Mouse (Mus musculus): ENCODE data around the gene Dgkg. TPM values are rescaled to one million over a fixed set of nuclear protein-coding genes. Genes with fewer than 3 reads are reported as not detected.

The Dgkg gene
- polyA plus RNA-seq, 1 experiment from 2014 or later, result 0.15 TPM

- Histone ChIP-seq H3K36me3 (replicated peaks; ENCODE audit: control insufficient read depth, insufficient read depth, low read depth, low read length) (no peaks in the 10 kb centered on the region), H3K27ac (replicated peaks; ENCODE audit: low read depth, low read length) (no peak overlapping the region), H3K9ac (replicated peaks; ENCODE audit: low read length) (no peak overlapping the region), H3K27me3 (ENCODE audit: control insufficient read depth, insufficient read depth, low read length) (no peaks in the 10 kb centered on the region), H3K4me3 (ENCODE audit: low read depth, low read length) (no peak overlapping the region), H3K9me3 (replicated peaks; ENCODE audit: control insufficient read depth, low read length) (no peaks in the 10 kb centered on the region), H3K4me2 (ENCODE audit: low read depth, low read length) (no peak overlapping the region), H3K4me1 (ENCODE audit: control insufficient read depth, insufficient read depth, low read length) (no peaks in the 10 kb centered on the region)
- no peak for DNase-seq (ENCODE audit: low spot score)
- no peak for ATAC-seq (replicated peaks; ENCODE audit: insufficient number of reproducible peaks, low FRiP score, low TSS enrichment, low read depth)
- 81% methylated on average over 11 of the region's 11 CpGs for WGBS
Observed at GRCm38 (mm10) chr16:22586151-22586836, 70.7 kb downstream of the Dgkg start.

DNA sequence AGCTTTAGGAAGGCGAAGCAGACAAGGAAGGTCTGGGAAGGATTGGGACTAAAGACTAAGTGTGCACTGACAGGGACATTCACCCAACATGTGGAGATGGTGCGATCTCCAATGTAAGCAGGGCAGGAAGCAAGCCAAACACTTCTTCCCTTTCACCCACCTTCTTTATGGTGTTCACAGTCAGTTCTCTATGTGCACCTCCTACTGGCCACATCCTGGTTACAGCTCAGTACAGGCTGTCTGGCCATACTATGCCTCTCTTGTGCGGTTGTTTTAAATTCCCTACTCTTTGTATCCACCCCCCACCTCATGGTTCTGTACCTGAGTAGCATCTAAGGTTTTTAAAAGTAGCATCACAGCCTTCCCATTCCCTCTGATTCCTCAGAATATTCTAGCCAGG, 71.5 kb downstream of the Dgkg start:
- no peak overlapping the region for H3K4me2 ChIP-seq (ENCODE audit: low read depth, low read length)
- H3K4me3 ChIP-seq (ENCODE audit: low read depth, low read length), result no peak overlapping the region
- H3K27me3 ChIP-seq (ENCODE audit: control insufficient read depth, insufficient read depth, low read length), result no peaks in the 10 kb centered on the region
- ATAC-seq (replicated peaks; ENCODE audit: insufficient number of reproducible peaks, low FRiP score, low TSS enrichment, low read depth) (no peak), DNase-seq (ENCODE audit: low spot score) (no peak)
- no peak overlapping the region for H3K9ac ChIP-seq (replicated peaks; ENCODE audit: low read length)
- H3K36me3 ChIP-seq (replicated peaks; ENCODE audit: control insufficient read depth, insufficient read depth, low read depth, low read length), result no peaks in the 10 kb centered on the region
- H3K4me1 ChIP-seq (ENCODE audit: control insufficient read depth, insufficient read depth, low read length), result no peaks in the 10 kb centered on the region
- no peaks in the 10 kb centered on the region for H3K9me3 ChIP-seq (replicated peaks; ENCODE audit: control insufficient read depth, low read length)
- no peak overlapping the region for H3K27ac ChIP-seq (replicated peaks; ENCODE audit: low read depth, low read length)
- 81% methylated on average over 3 of the region's 3 CpGs for WGBS

DNA sequence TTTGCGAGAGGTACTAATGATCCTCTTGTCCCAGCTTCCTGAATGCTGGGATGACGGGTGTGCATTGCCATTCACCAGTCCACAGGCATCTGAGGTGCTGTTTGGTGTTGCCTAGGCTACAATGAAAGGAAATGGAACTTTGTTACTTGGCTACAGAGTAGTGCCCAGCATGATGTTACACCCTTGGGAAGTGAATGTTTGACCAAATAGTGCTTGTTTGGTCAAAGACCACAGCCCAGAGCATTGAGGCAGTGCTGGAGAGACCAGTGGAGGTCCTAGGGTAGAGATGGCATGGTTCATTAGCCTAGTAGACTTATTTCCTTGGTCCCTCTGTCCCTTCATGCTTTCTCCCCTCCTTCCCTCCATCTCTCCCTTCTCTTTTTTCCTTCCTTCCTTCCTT, 73.6 kb downstream of the Dgkg start:
- DNase-seq (ENCODE audit: low spot score) (no peak), ATAC-seq (replicated peaks; ENCODE audit: insufficient number of reproducible peaks, low FRiP score, low TSS enrichment, low read depth) (no peak)
- Histone ChIP-seq H3K4me3 (ENCODE audit: low read depth, low read length) (no peak overlapping the region), H3K9me3 (replicated peaks; ENCODE audit: control insufficient read depth, low read length) (no peaks in the 10 kb centered on the region), H3K4me2 (ENCODE audit: low read depth, low read length) (no peak overlapping the region), H3K9ac (replicated peaks; ENCODE audit: low read length) (no peak overlapping the region), H3K27ac (replicated peaks; ENCODE audit: low read depth, low read length) (no peak overlapping the region), H3K27me3 (ENCODE audit: control insufficient read depth, insufficient read depth, low read length) (no peaks in the 10 kb centered on the region), H3K36me3 (replicated peaks; ENCODE audit: control insufficient read depth, insufficient read depth, low read depth, low read length) (no peaks in the 10 kb centered on the region), H3K4me1 (ENCODE audit: control insufficient read depth, insufficient read depth, low read length) (no peaks in the 10 kb centered on the region)
- WGBS, result 70% methylated on average over 2 of the region's 2 CpGs

DNA sequence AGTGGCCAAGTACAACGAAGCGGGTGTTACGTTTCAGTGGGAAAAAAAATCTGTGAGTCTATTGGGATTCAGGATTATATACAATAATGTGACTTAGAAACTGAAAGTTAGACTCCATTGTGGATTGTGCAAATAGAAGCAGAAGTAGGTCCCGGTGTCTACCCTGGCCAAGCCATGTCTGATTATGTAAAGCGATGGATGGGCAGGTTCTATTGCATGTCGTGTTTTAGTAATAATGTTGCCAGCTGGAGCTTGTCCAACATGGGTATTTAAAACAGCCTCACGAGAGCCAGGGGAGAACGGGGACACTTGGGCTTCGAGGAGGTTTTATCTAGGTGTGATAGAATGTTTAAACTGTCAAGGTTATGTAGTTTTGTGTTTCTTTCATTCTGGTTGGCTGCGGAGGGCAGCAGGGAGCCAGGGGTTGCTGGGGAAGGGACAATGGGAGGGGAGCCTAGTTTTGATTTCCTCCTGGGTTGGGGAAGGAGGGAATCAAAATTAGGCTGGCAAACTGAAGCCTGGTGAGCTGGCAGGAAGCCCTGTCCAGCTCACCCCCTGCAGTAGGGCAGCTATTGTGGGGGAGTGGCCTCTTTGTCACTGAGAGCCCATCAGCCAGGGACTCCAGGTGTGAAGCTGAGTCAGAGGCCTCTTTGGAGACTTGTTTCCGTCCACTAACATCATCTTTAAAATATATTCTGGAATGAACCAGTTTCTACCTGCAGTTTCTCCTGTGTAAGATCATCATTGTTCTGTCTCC, 74.7 kb downstream of the Dgkg start:
- Histone ChIP-seq H3K4me2 (ENCODE audit: low read depth, low read length) (no peak overlapping the region), H3K4me1 (ENCODE audit: control insufficient read depth, insufficient read depth, low read length) (no peaks in the 10 kb centered on the region), H3K9ac (replicated peaks; ENCODE audit: low read length) (no peak overlapping the region), H3K27me3 (ENCODE audit: control insufficient read depth, insufficient read depth, low read length) (no peaks in the 10 kb centered on the region), H3K36me3 (replicated peaks; ENCODE audit: control insufficient read depth, insufficient read depth, low read depth, low read length) (no peaks in the 10 kb centered on the region), H3K9me3 (replicated peaks; ENCODE audit: control insufficient read depth, low read length) (no peaks in the 10 kb centered on the region), H3K4me3 (ENCODE audit: low read depth, low read length) (no peak overlapping the region), H3K27ac (replicated peaks; ENCODE audit: low read depth, low read length) (no peak overlapping the region)
- ATAC-seq (replicated peaks; ENCODE audit: insufficient number of reproducible peaks, low FRiP score, low TSS enrichment, low read depth), result no peak
- no peak for DNase-seq (ENCODE audit: low spot score)
- WGBS, result 69% methylated on average over 11 of the region's 11 CpGs

- no peak overlapping the region for H3K4me3 ChIP-seq (ENCODE audit: low read depth, low read length)
- no peak overlapping the region for H3K27ac ChIP-seq (replicated peaks; ENCODE audit: low read depth, low read length)
- no peak overlapping the region for H3K9ac ChIP-seq (replicated peaks; ENCODE audit: low read length)
- H3K27me3 ChIP-seq (ENCODE audit: control insufficient read depth, insufficient read depth, low read length), result no peaks in the 10 kb centered on the region
- WGBS, result 36% methylated on average over 5 of the region's 5 CpGs
- no peaks in the 10 kb centered on the region for H3K9me3 ChIP-seq (replicated peaks; ENCODE audit: control insufficient read depth, low read length)
- H3K4me2 ChIP-seq (ENCODE audit: low read depth, low read length), result no peak overlapping the region
- DNase-seq (ENCODE audit: low spot score) (peak; percentile 53), ATAC-seq (replicated peaks; ENCODE audit: insufficient number of reproducible peaks, low FRiP score, low TSS enrichment, low read depth) (no peak)
- no peaks in the 10 kb centered on the region for H3K36me3 ChIP-seq (replicated peaks; ENCODE audit: control insufficient read depth, insufficient read depth, low read depth, low read length)
- no peaks in the 10 kb centered on the region for H3K4me1 ChIP-seq (ENCODE audit: control insufficient read depth, insufficient read depth, low read length)
Observed at GRCm38 (mm10) chr16:22580103-22580502, 76.9 kb downstream of the Dgkg start.

GRCm38 (mm10) chr16:22578883-22579282, 78.1 kb downstream of the Dgkg start:
- Histone ChIP-seq H3K4me3 (ENCODE audit: low read depth, low read length) (no peak overlapping the region), H3K4me1 (ENCODE audit: control insufficient read depth, insufficient read depth, low read length) (no peaks in the 10 kb centered on the region), H3K4me2 (ENCODE audit: low read depth, low read length) (no peak overlapping the region), H3K9me3 (replicated peaks; ENCODE audit: control insufficient read depth, low read length) (no peaks in the 10 kb centered on the region), H3K27me3 (ENCODE audit: control insufficient read depth, insufficient read depth, low read length) (no peaks in the 10 kb centered on the region), H3K36me3 (replicated peaks; ENCODE audit: control insufficient read depth, insufficient read depth, low read depth, low read length) (no peaks in the 10 kb centered on the region), H3K27ac (replicated peaks; ENCODE audit: low read depth, low read length) (no peak overlapping the region), H3K9ac (replicated peaks; ENCODE audit: low read length) (no peak overlapping the region)
- DNase-seq (ENCODE audit: low spot score) (no peak), ATAC-seq (replicated peaks; ENCODE audit: insufficient number of reproducible peaks, low FRiP score, low TSS enrichment, low read depth) (no peak)
- 78% methylated on average over 10 of the region's 10 CpGs for WGBS

- 67% methylated on average over 8 of the region's 8 CpGs for WGBS
- H3K36me3 ChIP-seq (replicated peaks; ENCODE audit: control insufficient read depth, insufficient read depth, low read depth, low read length), result no peaks in the 10 kb centered on the region
Observed at GRCm38 (mm10) chr16:22577656-22578055, 79.4 kb downstream of the Dgkg start.

GRCm38 (mm10) chr16:22574164-22574563, 82.9 kb downstream of the Dgkg start:
- no peak overlapping the region for H3K4me3 ChIP-seq (ENCODE audit: low read depth, low read length)
- no peaks in the 10 kb centered on the region for H3K4me1 ChIP-seq (ENCODE audit: control insufficient read depth, insufficient read depth, low read length)
- ATAC-seq (replicated peaks; ENCODE audit: insufficient number of reproducible peaks, low FRiP score, low TSS enrichment, low read depth) (no peak), DNase-seq (ENCODE audit: low spot score) (no peak)
- peaks cover 3% of the 10 kb centered on the region; the same call in 1 of the 2 replicates for H3K27me3 ChIP-seq (ENCODE audit: control insufficient read depth, insufficient read depth, low read length)
- H3K4me2 ChIP-seq (ENCODE audit: low read depth, low read length), result no peak overlapping the region
- H3K9ac ChIP-seq (replicated peaks; ENCODE audit: low read length), result no peak overlapping the region
- 66% methylated on average over 7 of the region's 7 CpGs for WGBS
- H3K27ac ChIP-seq (replicated peaks; ENCODE audit: low read depth, low read length), result no peak overlapping the region
- no peaks in the 10 kb centered on the region for H3K9me3 ChIP-seq (replicated peaks; ENCODE audit: control insufficient read depth, low read length)
- H3K36me3 ChIP-seq (replicated peaks; ENCODE audit: control insufficient read depth, insufficient read depth, low read depth, low read length), result no peaks in the 10 kb centered on the region

More at GRCm38 (mm10) chr16:22577656-22578055, 79.4 kb downstream of the Dgkg start:
- ATAC-seq (replicated peaks; ENCODE audit: insufficient number of reproducible peaks, low FRiP score, low TSS enrichment, low read depth) (no peak), DNase-seq (ENCODE audit: low spot score) (no peak)
- H3K27ac ChIP-seq (replicated peaks; ENCODE audit: low read depth, low read length), result no peak overlapping the region
- H3K9me3 ChIP-seq (replicated peaks; ENCODE audit: control insufficient read depth, low read length), result no peaks in the 10 kb centered on the region
- H3K4me3 ChIP-seq (ENCODE audit: low read depth, low read length), result no peak overlapping the region
- H3K27me3 ChIP-seq (ENCODE audit: control insufficient read depth, insufficient read depth, low read length), result no peaks in the 10 kb centered on the region
- no peak overlapping the region for H3K4me2 ChIP-seq (ENCODE audit: low read depth, low read length)
- H3K4me1 ChIP-seq (ENCODE audit: control insufficient read depth, insufficient read depth, low read length), result no peaks in the 10 kb centered on the region
- H3K9ac ChIP-seq (replicated peaks; ENCODE audit: low read length), result no peak overlapping the region
